Mouse (Mus musculus) urinary bladder, adult 18-20 months (tissue): ENCODE data around the gene Gfod2.

Experiments used
- DNase-seq, 2 experiments: peaks; one replicate each; pipeline ENCODE4 v3.0.0; 2022; ENCODE audit warnings: low spot score in 2 of 2, mixed read lengths in 2 of 2

Gfod2 gene

DNA sequence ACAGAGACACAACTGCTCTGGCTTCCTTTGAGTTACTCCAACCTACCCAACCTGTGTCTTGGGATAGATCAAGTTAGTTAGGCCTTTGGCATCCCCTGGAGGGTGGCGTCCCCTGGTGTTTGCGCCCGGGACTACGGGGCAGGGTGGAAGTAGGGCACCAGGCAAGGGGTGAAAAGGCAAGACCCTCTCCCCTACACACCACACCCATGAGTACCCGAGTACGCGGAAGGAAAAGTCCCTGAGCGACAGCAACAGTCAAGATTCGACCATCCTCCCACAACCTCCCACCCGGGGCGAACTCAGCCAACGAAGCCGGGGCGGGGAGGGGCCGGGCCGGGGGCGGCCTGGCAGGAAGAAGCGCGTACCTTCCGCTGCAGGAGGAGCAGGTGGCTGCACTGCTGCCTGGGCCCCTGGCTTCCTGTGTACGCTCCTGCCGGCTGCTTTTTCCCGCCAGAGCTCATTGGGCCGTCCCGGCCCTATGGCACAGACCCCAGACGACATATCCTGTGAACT is 72.6 kb downstream of the Gfod2 start, which contains the start of gene Carmil2:
Gene Carmil2 (plus strand): TSS at position 479 of the 513 bp plus-strand sequence.
- peak in 1 of 2 experiments; percentile 58 for DNase-seq

DNA sequence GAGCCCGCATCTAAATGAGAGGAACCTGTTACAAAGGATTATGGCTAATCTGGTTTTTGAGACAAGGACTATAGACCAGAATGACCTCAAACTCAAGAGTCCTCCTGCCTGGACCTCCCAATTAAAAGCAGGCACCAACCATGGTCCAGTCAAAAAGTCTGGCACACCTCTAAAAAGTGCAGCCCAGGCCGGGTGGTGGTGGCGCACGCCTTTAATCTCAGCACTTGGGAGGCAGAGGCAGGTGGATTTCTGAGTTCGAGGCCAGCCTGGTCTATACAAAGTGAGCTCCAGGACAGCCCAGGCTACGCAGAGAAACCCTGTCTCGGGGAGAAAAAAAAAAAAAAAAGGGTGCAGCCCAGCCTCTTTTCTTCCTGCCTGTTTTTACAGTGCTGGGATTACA is 73.1 kb downstream of the Gfod2 start:
- no peak for DNase-seq

DNA sequence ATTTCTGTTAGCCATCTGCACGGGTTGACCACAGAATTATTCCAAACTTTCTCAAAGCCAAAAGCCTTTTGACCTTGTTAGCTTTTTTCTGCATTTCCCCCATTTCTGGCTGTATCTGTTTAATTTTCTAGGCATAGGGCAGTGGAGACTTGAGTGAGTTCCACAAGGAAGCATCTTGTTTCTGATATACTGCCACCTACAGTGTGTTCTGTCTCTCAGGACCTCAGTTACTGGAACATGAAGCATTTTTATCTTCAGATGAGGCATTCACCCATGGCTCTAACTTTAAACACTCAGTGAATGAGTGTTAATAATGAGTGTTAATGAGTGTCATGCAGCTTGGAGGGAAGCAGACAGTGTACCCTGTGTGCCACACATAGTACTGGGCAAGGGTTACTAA is 80.6 kb downstream of the Gfod2 start:
- no peak for DNase-seq
